Mouse (Mus musculus) CH12.LX (cell line): ENCODE measurements around the gene Glyr1. TPM values are rescaled to one million over a fixed set of nuclear protein-coding genes. Genes with fewer than 3 reads are reported as not detected.

ENCODE experiments used
- DNase-seq: peaks from one replicate; pipeline ENCODE4 v3.0.0-alpha.2; 2013; ENCODE audit errors: extremely low read depth
- H3K27ac ChIP-seq: 2 replicates; pipeline ENCODE4 v1.5.1; 2012; ENCODE audit warnings: low read depth, mild to moderate bottlenecking, control low read depth, moderate library complexity; ENCODE audit not compliant: insufficient read depth
- H3K27me3 ChIP-seq: replicated peaks from 2 replicates; pipeline ENCODE3; 2012; ENCODE audit warnings: inconsistent platforms
- H3K36me3 ChIP-seq, 2 experiments: replicated peaks in 1 of 2; 2 replicates each; pipeline versions ENCODE3 to v1.6.1; 2012; ENCODE audit warnings: inconsistent platforms in 1 of 2, low read length in 1 of 2, mild to moderate bottlenecking in 1 of 2, mixed read lengths in 1 of 2, moderate library complexity in 1 of 2; ENCODE audit not compliant: control insufficient read depth in 1 of 2, insufficient read depth in 1 of 2
- H3K4me1 ChIP-seq, 2 experiments: 2 replicates each; pipeline ENCODE4 v1.6.1; 2012; ENCODE audit warnings: inconsistent platforms in 1 of 2, moderate library complexity in 1 of 2; ENCODE audit not compliant: insufficient read depth in 2 of 2, control insufficient read depth in 1 of 2
- H3K4me2 ChIP-seq: 2 replicates; pipeline ENCODE4 v1.6.1; 2012; ENCODE audit warnings: low read depth, mild to moderate bottlenecking, control low read depth; ENCODE audit not compliant: poor library complexity, insufficient read depth, severe bottlenecking
- H3K4me3 ChIP-seq, 3 experiments: fragments of 150-350 bp in 1 of 3; sonication (generic) in 1 of 3; replicated peaks in 1 of 3; 2 replicates each; pipeline versions ENCODE3 to v1.5.1; 2011 to 2012; ENCODE audit warnings: low read depth in 2 of 3, low read length in 2 of 3, mild to moderate bottlenecking in 2 of 3, moderate library complexity in 2 of 3, control low read depth in 1 of 3, improper control_type of control experiment in 1 of 3, inconsistent platforms in 1 of 3, mixed read lengths in 1 of 3; ENCODE audit not compliant: poor library complexity in 1 of 3
- H3K79me2 ChIP-seq: replicated peaks from 2 replicates; pipeline ENCODE4 v1.6.1; 2012; ENCODE audit warnings: mild to moderate bottlenecking, moderate library complexity; ENCODE audit not compliant: control insufficient read depth, poor library complexity, insufficient read depth, severe bottlenecking; ENCODE audit errors: extremely low read depth
- H3K9ac ChIP-seq: 2 replicates; pipeline ENCODE4 v1.6.1; 2012; ENCODE audit warnings: low read depth, mild to moderate bottlenecking, control low read depth, moderate library complexity; ENCODE audit not compliant: insufficient read depth
- H3K9me3 ChIP-seq: replicated peaks from 2 replicates; pipeline ENCODE3; 2012; ENCODE audit warnings: low read length, inconsistent platforms, mixed read lengths
- BHLHE40 ChIP-seq: IDR thresholded peaks from 2 replicates; pipeline ENCODE4 v1.6.1; 2011; ENCODE audit warnings: mild to moderate bottlenecking, low read depth, low read length, improper control_type of control experiment
- CHD1 ChIP-seq: IDR thresholded peaks from 2 replicates; pipeline ENCODE4 v1.6.1; 2012; ENCODE audit warnings: low read depth, low read length, improper control_type of control experiment, inconsistent platforms
- CHD2 ChIP-seq: IDR thresholded peaks from 2 replicates; pipeline ENCODE4 v1.6.1; 2011; ENCODE audit warnings: low read length, improper control_type of control experiment
- ETS1 ChIP-seq: conservative IDR thresholded peaks from 2 replicates; pipeline ENCODE4 v1.6.1; 2012; ENCODE audit warnings: low read depth, mild to moderate bottlenecking, inconsistent platforms, low read length, improper control_type of control experiment, moderate library complexity
- GABPA ChIP-seq: IDR thresholded peaks from 2 replicates; pipeline ENCODE4 v1.6.1; 2012; ENCODE audit warnings: low read depth, low read length, improper control_type of control experiment, inconsistent platforms; ENCODE audit not compliant: insufficient replicate concordance
- HCFC1 ChIP-seq: IDR thresholded peaks from 2 replicates; pipeline ENCODE4 v1.6.1; 2012; ENCODE audit warnings: low read depth, mild to moderate bottlenecking, inconsistent platforms, low read length, improper control_type of control experiment
- JUN ChIP-seq: IDR thresholded peaks from 2 replicates; pipeline ENCODE4 v1.6.1; 2011; ENCODE audit warnings: low read depth, mild to moderate bottlenecking, low read length, improper control_type of control experiment, moderate library complexity; ENCODE audit not compliant: insufficient read depth
- JUND ChIP-seq: conservative IDR thresholded peaks from 2 replicates; pipeline ENCODE4 v1.6.1; 2011; ENCODE audit warnings: low read depth, low read length, improper control_type of control experiment
- MAFK ChIP-seq: IDR thresholded peaks from 2 replicates; pipeline ENCODE4 v1.6.1; 2011; ENCODE audit warnings: low read length, improper control_type of control experiment; ENCODE audit not compliant: insufficient replicate concordance
- MAZ ChIP-seq: IDR thresholded peaks from 2 replicates; pipeline ENCODE4 v1.6.1; 2012; ENCODE audit warnings: low read depth, mild to moderate bottlenecking, inconsistent platforms, low read length, improper control_type of control experiment, moderate library complexity
- MEF2A ChIP-seq: IDR thresholded peaks from 2 replicates; pipeline ENCODE4 v1.6.1; 2014; ENCODE audit warnings: low read depth, mild to moderate bottlenecking, inconsistent platforms, low read length, improper control_type of control experiment, borderline replicate concordance
- MXI1 ChIP-seq: IDR thresholded peaks from 2 replicates; pipeline ENCODE4 v1.6.1; 2011; ENCODE audit warnings: mild to moderate bottlenecking, low read depth, low read length, improper control_type of control experiment
- MYC ChIP-seq: IDR thresholded peaks from 2 replicates; pipeline ENCODE4 v1.6.1; 2011; ENCODE audit warnings: low read depth, mild to moderate bottlenecking, improper control_type of control experiment, low read length
- NRF1 ChIP-seq: IDR thresholded peaks from 2 replicates; pipeline ENCODE4 v1.6.1; 2014; ENCODE audit warnings: low read depth, mild to moderate bottlenecking, inconsistent platforms, low read length, improper control_type of control experiment, moderate library complexity
- PAX5 ChIP-seq: IDR thresholded peaks from 2 replicates; pipeline ENCODE4 v1.6.1; 2012; ENCODE audit warnings: low read length, inconsistent platforms, mixed read lengths
- POLR2AphosphoS2 ChIP-seq: IDR thresholded peaks from 2 replicates; pipeline ENCODE4 v1.6.1; 2011; ENCODE audit warnings: low read depth, low read length, improper control_type of control experiment
- RAD21 ChIP-seq: IDR thresholded peaks from 2 replicates; pipeline ENCODE4 v1.6.1; 2011; ENCODE audit warnings: low read depth, mild to moderate bottlenecking, low read length, improper control_type of control experiment, moderate library complexity
- RCOR1 ChIP-seq: conservative IDR thresholded peaks from 2 replicates; pipeline ENCODE4 v1.6.1; 2012; ENCODE audit warnings: low read depth, mild to moderate bottlenecking, inconsistent platforms, low read length, improper control_type of control experiment
- TCF12 ChIP-seq: IDR thresholded peaks from 2 replicates; pipeline ENCODE4 v1.6.1; 2014; ENCODE audit warnings: low read depth, mild to moderate bottlenecking, inconsistent platforms, low read length, improper control_type of control experiment
- ZC3H11A ChIP-seq: IDR thresholded peaks from 2 replicates; pipeline ENCODE4 v1.6.1; 2012; ENCODE audit warnings: low read depth, mild to moderate bottlenecking, inconsistent platforms, low read length, improper control_type of control experiment
- ZNF384 ChIP-seq: IDR thresholded peaks from 2 replicates; pipeline ENCODE4 v1.6.1; 2012; ENCODE audit warnings: low read depth, low read length, improper control_type of control experiment, inconsistent platforms
- dilution Hi-C: fragments of 300-500 bp; cut with MboI; formaldehyde crosslinking; loops from 2 replicates; pipeline ENCODE4 v1.14.3; 2020; ENCODE audit warnings: low sequenced_read_pairs; ENCODE audit not compliant: extremely low pct_unique_long_range_greater_than_20kb, extremely low pct_ligation_motif_present
- in situ Hi-C: fragments of 300-500 bp; cut with MboI; formaldehyde crosslinking; loops from 3 replicates; pipeline ENCODE4 v1.14.3; 2019; ENCODE audit warnings: low sequenced_read_pairs, low pct_ligation_motif_present, low pct_unique_long_range_greater_than_20kb, mixed read lengths
- polyA plus RNA-seq: library from polyadenylated mRNA; unstranded; fragments of >175 nt; gene quantifications from 2 replicates; pipeline ENCODE4 v1.2.1, GENCODE M21; 2012; ENCODE audit warnings: low read depth; ENCODE audit not compliant: insufficient read length
- total RNA-seq, 2 experiments: library from RNA; depleted of rRNA; stranded (reverse); fragments of 300-350 nt in 1 of 2; fragments of >200 nt in 1 of 2; gene quantifications; 2 replicates each; pipeline ENCODE4 v1.2.3; 2012 to 2014

The Glyr1 gene
- total and polyA plus RNA-seq, 3 experiments, result 90.6 to 134 (median 132) TPM

GRCm38 (mm10) chr16:5013054-5013838, 36.4 kb downstream of the Glyr1 start, which contains the start of gene Rogdi (continued):
- TF ChIP-seq MAFK, result no peak
- TF ChIP-seq JUND, result no peak
- no peak for TF ChIP-seq PAX5
- peak; percentile 74 for TF ChIP-seq MEF2A
- peak; percentile 60 for TF ChIP-seq NRF1
- TF ChIP-seq POLR2AphosphoS2, result peak; percentile 96
- TF ChIP-seq BHLHE40, result peak; percentile 68; the same call in 1 of the 2 replicates
- TF ChIP-seq MYC, result no peak
- TF ChIP-seq ZC3H11A, result no peak
- no peak for TF ChIP-seq MAZ
- peak; percentile 88 for TF ChIP-seq MXI1
- TF ChIP-seq JUN, result no peak
- TF ChIP-seq, all 38 proteins: peak for 22

GRCm38 (mm10) chr16:5012036-5013005, 37.3 kb downstream of the Glyr1 start:
- no peaks in the 10 kb centered on the region for H3K27me3 ChIP-seq
- peak; percentile 51 for DNase-seq
- dilution Hi-C loops (no loop called here), in situ Hi-C loops (no loop called here)
- H3K27ac ChIP-seq, result peak overlapping the region; percentile 78
- H3K79me2 ChIP-seq, result no peaks in the 10 kb centered on the region
- peak overlapping the region; percentile 90 for H3K4me2 ChIP-seq
- H3K9ac ChIP-seq, result peak overlapping the region; percentile 11; the same call in 1 of the 2 replicates
- peaks cover 40 to 67% of the 10 kb centered on the region in 2 experiments for H3K36me3 ChIP-seq
- H3K4me1 ChIP-seq, result peaks cover 19 to 48% of the 10 kb centered on the region in 2 experiments
- no peaks in the 10 kb centered on the region for H3K9me3 ChIP-seq
- no peak for TF ChIP-seq MEF2A
- no peak for TF ChIP-seq ZNF384
- no peak for TF ChIP-seq RCOR1
- no peak for TF ChIP-seq GABPA
- no peak for TF ChIP-seq RAD21
- 0 out of 2 replicates have a peak, but pooled peaks have one; percentile 16 for TF ChIP-seq BHLHE40
- 0 out of 2 replicates have a peak, but pooled peaks have one; percentile 15 for TF ChIP-seq TCF12
- TF ChIP-seq CHD1, result peak; percentile 65; the same call in 1 of the 2 replicates
- no peak for TF ChIP-seq MAFK
- TF ChIP-seq CHD2, result no peak
- no peak for TF ChIP-seq HCFC1
- TF ChIP-seq ETS1, result peak; percentile 20; the same call in 1 of the 2 replicates
- H3K4me3 ChIP-seq, result peak overlapping the region; percentile 68 to 97 (median 68)
